Mouse (Mus musculus) midbrain, embryonic 14.5 days (tissue): Measurements from ENCODE around the gene Gm128. TPM values are rescaled to one million over a fixed set of nuclear protein-coding genes. Genes with fewer than 3 reads are reported as not detected.

Experiments
- ATAC-seq: fragments of 200-750 bp; cut with Nextera tagmentation; 2 replicates; pipeline ENCODE4 v1.8.0; 2017; ENCODE audit warnings: moderate number of reproducible peaks, moderate library complexity; ENCODE audit not compliant: low FRiP score, low TSS enrichment
- DNase-seq: peaks from one replicate; pipeline ENCODE4 v3.0.0-alpha.2; 2015
- H3K27ac ChIP-seq: fragments of 300-500 bp; sonication (generic); replicated peaks from 2 replicates; pipeline ENCODE4 v1.5.1; 2014; ENCODE audit warnings: mild to moderate bottlenecking, low read depth, low read length, moderate library complexity
- H3K27me3 ChIP-seq: fragments of 300-500 bp; sonication (generic); 2 replicates; pipeline ENCODE4 v1.6.1; 2014; ENCODE audit warnings: low read length, control low read depth, mixed read lengths; ENCODE audit not compliant: control insufficient read depth, insufficient read depth
- H3K36me3 ChIP-seq: fragments of 300-500 bp; sonication (generic); 2 replicates; pipeline ENCODE4 v1.6.1; 2014; ENCODE audit warnings: low read length, control low read depth; ENCODE audit not compliant: control insufficient read depth, insufficient read depth
- H3K4me1 ChIP-seq: fragments of 300-500 bp; sonication (generic); 2 replicates; pipeline ENCODE4 v1.6.1; 2014; ENCODE audit warnings: mild to moderate bottlenecking, antibody characterized with exemption, low read length, control low read depth; ENCODE audit not compliant: control insufficient read depth, insufficient read depth
- H3K4me2 ChIP-seq: fragments of 300-500 bp; sonication (generic); 2 replicates; pipeline ENCODE4 v1.6.1; 2014; ENCODE audit warnings: mild to moderate bottlenecking, low read length, moderate library complexity
- H3K4me3 ChIP-seq: fragments of 300-500 bp; sonication (generic); replicated peaks from 2 replicates; pipeline ENCODE4 v1.5.1; 2014; ENCODE audit warnings: low read depth, low read length
- H3K9ac ChIP-seq: fragments of 300-500 bp; sonication (generic); replicated peaks from 2 replicates; pipeline ENCODE4 v1.6.1; 2014; ENCODE audit warnings: mild to moderate bottlenecking, low read length, moderate library complexity
- H3K9me3 ChIP-seq: fragments of 300-500 bp; sonication (generic); 2 replicates; pipeline ENCODE4 v1.6.1; 2016; ENCODE audit warnings: low read length, control low read depth, mixed read lengths; ENCODE audit not compliant: control insufficient read depth
- WGBS: fragments of 180-500 bp; shearing (Covaris S2); extraction: QIAGEN DNeasy Blood & Tissue Kit; methylation state at CpG from one replicate; pipeline ENCODE4 v1.1.7; 2014; 5-methylcytosine and 5-hydroxymethylcytosine counted together
- polyA plus RNA-seq: library from polyadenylated mRNA; unstranded; fragments of >200 nt; fragmentation: Nextera tagmentation; extraction: Ambion mirVana; gene quantifications from 2 replicates; pipeline ENCODE4 v1.2.1, GENCODE M21; 2014

The Gm128 gene
- polyA plus RNA-seq, 1 experiment from 2014 or later, result 0.11 TPM

DNA sequence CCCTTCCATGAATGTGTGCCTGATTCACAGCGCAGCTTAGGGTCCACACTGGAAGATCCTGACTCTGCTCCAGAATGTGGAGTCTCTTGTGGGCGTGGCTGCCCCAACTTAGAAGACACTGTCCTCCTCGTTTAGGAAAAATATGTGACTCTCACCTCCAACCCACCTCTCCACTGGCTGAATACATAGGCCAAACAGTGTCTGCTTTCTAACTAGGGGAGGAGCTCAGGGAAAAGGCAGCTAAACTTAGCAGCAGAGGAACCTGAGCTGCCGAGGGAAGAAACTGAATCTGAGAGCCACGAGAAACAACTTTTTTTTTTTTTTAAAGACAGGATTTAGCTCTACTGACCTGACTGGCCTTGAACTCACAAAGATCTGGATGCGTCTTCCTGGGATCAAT, 33.8 kb upstream of the Gm128 start:
- Histone ChIP-seq H3K27ac (no peak overlapping the region), H3K27me3 (no peaks in the 10 kb centered on the region), H3K36me3 (no peaks in the 10 kb centered on the region), H3K9me3 (no peaks in the 10 kb centered on the region), H3K4me1 (no peaks in the 10 kb centered on the region), H3K4me2 (no peak overlapping the region), H3K4me3 (no peak overlapping the region), H3K9ac (no peak overlapping the region)
- ATAC-seq, result no peak
- WGBS, result 86% methylated on average over 6 of the region's 6 CpGs
- DNase-seq, result no peak

DNA sequence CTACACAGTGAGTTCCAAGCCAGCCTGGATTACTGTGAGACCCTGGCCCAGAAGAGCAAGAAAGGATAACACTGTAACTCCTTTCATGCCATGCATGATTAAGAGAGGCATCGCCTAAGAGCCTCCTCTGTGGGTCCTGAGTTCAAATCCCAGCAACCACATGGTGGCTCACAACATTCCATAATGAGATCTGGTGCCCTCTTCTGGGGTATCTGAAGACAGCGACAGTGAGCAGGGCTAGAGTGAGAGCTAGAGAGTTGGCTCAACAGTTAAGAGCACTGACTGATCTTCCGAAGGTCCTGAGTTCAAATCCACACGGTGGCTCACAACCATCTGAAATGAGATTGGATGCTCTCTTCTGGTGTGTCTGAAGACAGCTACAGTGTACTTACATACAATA, 33.1 kb upstream of the Gm128 start:
- Histone ChIP-seq H3K9me3 (no peaks in the 10 kb centered on the region), H3K4me2 (no peak overlapping the region), H3K27ac (no peak overlapping the region), H3K4me1 (no peaks in the 10 kb centered on the region), H3K36me3 (no peaks in the 10 kb centered on the region), H3K4me3 (no peak overlapping the region), H3K27me3 (no peaks in the 10 kb centered on the region), H3K9ac (no peak overlapping the region)
- WGBS, result 94% methylated on average over 4 of the region's 4 CpGs
- no peak for ATAC-seq
- DNase-seq, result no peak

DNA sequence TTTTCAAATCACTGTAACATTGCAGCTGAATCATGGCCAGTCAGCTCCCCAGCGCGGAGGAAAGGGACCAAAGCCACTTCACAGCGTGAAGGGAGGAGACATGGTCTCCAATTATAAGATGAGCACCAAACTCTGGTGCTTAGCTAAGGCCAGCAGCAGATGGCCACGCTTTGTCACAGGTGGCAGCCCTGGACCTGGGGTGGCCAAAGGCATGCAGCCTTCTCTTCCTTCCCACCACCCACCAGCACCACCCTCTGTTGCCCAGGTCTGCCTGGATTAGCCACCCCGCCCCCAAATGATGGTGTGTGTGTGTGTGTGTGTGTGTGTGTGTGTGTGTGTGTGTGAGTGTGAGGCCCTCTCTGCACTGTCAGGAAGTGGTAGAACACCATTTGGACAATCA, 32.1 kb upstream of the Gm128 start:
- H3K9me3 ChIP-seq, result no peaks in the 10 kb centered on the region
- H3K9ac ChIP-seq, result no peak overlapping the region
- DNase-seq (no peak), ATAC-seq (no peak)
- WGBS, result 96% methylated on average over 5 of the region's 5 CpGs
- H3K27ac ChIP-seq, result no peak overlapping the region
- H3K4me1 ChIP-seq, result no peaks in the 10 kb centered on the region
- no peak overlapping the region for H3K4me2 ChIP-seq
- no peak overlapping the region for H3K4me3 ChIP-seq
- 0 out of 2 replicates have a peak, but pooled peaks cover 4% of the 10 kb centered on the region for H3K36me3 ChIP-seq
- no peaks in the 10 kb centered on the region for H3K27me3 ChIP-seq

DNA sequence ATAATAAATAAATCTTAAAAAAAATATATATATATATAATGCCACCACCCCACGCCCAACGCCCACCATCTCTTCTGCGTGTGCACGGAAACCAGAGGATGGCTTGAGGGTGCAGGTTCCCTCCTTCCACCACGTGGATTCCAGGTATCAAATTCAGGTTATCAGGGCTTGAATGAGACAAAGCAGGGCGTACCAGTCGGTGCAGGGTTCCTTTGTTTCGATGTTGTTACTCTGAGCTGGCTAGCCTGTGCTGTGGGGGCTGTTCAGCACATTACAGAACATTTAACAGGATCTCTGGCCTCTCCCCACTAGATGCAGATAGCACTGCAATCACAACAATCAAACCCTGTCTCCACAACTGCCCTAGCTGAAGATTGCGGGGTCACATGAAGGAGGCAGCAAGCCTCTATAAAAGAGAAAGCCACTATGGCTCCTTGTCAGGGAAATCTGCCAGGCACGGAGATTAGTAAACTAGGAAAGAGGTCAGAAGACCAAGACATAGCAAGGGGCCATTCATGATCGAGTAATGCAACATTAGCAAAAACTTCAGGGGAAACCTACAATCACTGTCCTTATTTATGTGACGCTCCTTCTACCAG, 29.5 kb upstream of the Gm128 start:
- ATAC-seq, result no peak
- Histone ChIP-seq H3K9ac (no peak overlapping the region), H3K4me3 (no peak overlapping the region), H3K4me2 (no peak overlapping the region), H3K27ac (no peak overlapping the region), H3K27me3 (no peaks in the 10 kb centered on the region), H3K4me1 (no peaks in the 10 kb centered on the region), H3K36me3 (peaks cover 19% of the 10 kb centered on the region), H3K9me3 (no peaks in the 10 kb centered on the region)
- WGBS, result 87% methylated on average over 12 of the region's 12 CpGs
- DNase-seq, result no peak

DNA sequence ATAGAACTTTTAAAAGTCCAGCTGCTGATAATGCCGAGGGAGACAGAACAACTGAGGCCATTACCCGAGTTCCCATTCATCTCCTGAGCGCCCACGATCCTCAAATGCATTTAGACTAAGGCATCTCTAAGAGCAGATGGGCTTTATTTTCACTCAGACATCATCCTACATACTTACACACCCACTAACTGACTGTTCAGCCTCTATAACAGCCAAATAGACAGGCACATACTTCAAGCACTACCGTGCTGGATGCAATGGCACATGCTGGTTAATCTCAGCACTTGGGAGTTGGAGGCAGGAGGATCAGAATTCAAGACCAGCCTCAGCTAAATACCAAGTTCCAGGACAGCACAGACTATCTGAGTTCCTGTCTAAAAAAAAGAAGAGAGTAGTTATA, 28.4 kb upstream of the Gm128 start:
- no peaks in the 10 kb centered on the region for H3K9me3 ChIP-seq
- DNase-seq, result no peak
- peaks cover 24% of the 10 kb centered on the region for H3K36me3 ChIP-seq
- H3K4me2 ChIP-seq, result no peak overlapping the region
- H3K27ac ChIP-seq, result no peak overlapping the region
- H3K4me3 ChIP-seq, result no peak overlapping the region
- ATAC-seq, result no peak
- WGBS, result 95% methylated on average over 5 of the region's 5 CpGs
- H3K4me1 ChIP-seq, result no peaks in the 10 kb centered on the region
- no peak overlapping the region for H3K9ac ChIP-seq
- H3K27me3 ChIP-seq, result no peaks in the 10 kb centered on the region

DNA sequence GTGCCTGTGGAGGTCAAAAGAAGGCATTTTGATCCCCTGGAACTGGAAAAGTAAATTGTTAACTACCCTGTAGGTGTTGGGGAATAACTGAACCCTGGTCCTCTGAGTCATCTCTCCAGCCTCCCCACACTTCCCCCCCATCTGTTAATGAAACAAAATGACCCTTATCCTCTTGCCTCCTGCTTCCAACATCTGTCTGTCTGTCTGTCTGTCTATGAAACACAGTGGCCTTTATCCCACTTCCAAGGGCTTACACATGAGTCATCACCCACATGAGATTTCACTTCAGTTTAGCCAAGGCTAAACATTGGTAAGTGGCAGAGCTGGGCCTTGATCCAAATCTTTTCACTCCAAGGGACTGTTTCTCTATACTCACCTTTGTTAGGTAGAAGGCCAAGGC, 26.5 kb upstream of the Gm128 start:
- no peaks in the 10 kb centered on the region for H3K27me3 ChIP-seq
- H3K27ac ChIP-seq, result no peak overlapping the region
- no peak overlapping the region for H3K4me2 ChIP-seq
- no peak overlapping the region for H3K9ac ChIP-seq
- H3K4me3 ChIP-seq, result no peak overlapping the region
- ATAC-seq, result no peak
- no peaks in the 10 kb centered on the region for H3K4me1 ChIP-seq
- H3K36me3 ChIP-seq, result peaks cover 37% of the 10 kb centered on the region
- DNase-seq, result no peak
- no peaks in the 10 kb centered on the region for H3K9me3 ChIP-seq

DNA sequence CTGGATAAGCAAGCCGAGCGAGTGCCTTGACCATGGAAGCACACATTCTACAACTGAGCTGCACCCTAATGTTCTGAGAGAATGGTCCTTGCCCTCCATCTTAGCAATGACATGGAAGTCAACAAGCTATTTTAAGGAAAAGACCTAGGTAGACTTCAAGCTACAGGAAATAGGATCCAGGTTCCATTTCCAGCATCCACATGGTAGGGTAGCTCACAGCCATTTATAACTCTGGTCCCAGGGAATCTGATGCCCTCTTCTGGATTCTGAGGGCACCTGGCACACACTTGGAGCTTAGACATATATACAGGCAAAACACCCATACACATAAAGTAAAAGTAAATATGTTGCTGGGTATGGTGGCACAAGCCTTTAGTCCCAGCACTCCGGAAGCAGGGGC, 24.7 kb upstream of the Gm128 start:
- peaks cover 49% of the 10 kb centered on the region for H3K36me3 ChIP-seq
- H3K9me3 ChIP-seq, result no peaks in the 10 kb centered on the region
- WGBS, result 93% methylated on average over 3 of the region's 3 CpGs
- no peaks in the 10 kb centered on the region for H3K27me3 ChIP-seq
- no peak for DNase-seq
- ATAC-seq, result no peak
- H3K4me3 ChIP-seq, result no peak overlapping the region
- H3K9ac ChIP-seq, result no peak overlapping the region
- no peaks in the 10 kb centered on the region for H3K4me1 ChIP-seq
- no peak overlapping the region for H3K4me2 ChIP-seq
- no peak overlapping the region for H3K27ac ChIP-seq

DNA sequence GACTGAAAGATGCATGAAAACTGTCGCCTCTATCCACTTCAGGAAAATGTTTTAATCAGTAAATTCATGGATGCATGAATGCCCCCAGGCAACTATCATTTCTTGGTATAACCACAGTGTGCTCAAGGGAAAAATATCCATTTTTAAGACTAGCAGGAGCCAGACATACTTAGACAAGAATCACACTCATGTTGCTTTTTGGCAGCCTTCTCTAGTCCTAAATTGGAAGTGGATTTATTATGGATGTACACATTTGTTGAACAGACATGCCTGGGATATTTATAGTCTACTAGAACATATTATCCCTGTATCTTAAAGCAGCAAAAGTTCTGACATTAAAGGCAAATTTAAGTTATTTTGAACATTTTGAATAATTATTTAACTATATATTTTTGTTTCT, 23.3 kb upstream of the Gm128 start:
- Histone ChIP-seq H3K9me3 (no peaks in the 10 kb centered on the region), H3K4me1 (no peaks in the 10 kb centered on the region), H3K4me2 (no peak overlapping the region), H3K4me3 (no peak overlapping the region), H3K27me3 (no peaks in the 10 kb centered on the region), H3K9ac (no peak overlapping the region), H3K27ac (no peak overlapping the region), H3K36me3 (peaks cover 57% of the 10 kb centered on the region)
- 67% methylated on average over 1 of the region's 1 CpGs for WGBS
- no peak for ATAC-seq
- no peak for DNase-seq

DNA sequence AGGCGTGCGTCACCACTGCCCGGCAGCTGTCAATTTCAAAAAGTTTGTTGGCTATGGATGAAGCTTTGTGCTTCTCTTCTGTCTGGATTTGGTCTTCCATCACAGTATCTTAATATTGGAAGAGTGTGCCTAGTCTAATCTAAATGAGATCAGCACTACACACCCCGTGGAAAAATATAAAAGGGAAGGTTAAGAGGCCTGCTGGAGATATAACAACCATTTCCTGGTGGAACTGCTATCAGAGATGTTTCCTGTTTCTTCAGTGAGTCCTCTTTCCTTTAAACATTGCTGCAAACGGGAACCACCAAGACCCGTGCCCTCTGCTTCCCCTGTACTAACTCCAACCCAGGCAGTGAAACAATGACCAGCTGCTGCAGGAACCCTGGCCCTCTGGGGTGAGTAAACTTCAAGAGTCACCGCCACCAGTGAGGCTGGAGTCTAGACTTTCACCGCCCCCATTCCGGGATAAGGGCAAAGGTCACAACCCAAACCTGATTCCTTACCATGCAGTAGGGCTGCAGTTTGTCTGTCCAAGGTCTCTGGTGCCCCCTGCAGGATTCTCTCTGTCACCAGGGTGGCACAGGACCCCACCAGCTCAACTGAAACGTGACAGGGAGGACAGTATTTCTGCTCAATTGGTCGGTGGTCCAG, 21.8 kb upstream of the Gm128 start:
- peaks cover 68% of the 10 kb centered on the region for H3K36me3 ChIP-seq

More for the DNA sequence above, 21.8 kb upstream of the Gm128 start:
- Histone ChIP-seq H3K4me2 (no peak overlapping the region), H3K27ac (no peak overlapping the region), H3K27me3 (no peaks in the 10 kb centered on the region), H3K9ac (no peak overlapping the region), H3K4me1 (no peaks in the 10 kb centered on the region), H3K4me3 (no peak overlapping the region), H3K9me3 (no peaks in the 10 kb centered on the region)
- WGBS, result 52% methylated on average over 11 of the region's 11 CpGs
- no peak for ATAC-seq
- peak; percentile 69 for DNase-seq
